In the genomic region with DNA sequence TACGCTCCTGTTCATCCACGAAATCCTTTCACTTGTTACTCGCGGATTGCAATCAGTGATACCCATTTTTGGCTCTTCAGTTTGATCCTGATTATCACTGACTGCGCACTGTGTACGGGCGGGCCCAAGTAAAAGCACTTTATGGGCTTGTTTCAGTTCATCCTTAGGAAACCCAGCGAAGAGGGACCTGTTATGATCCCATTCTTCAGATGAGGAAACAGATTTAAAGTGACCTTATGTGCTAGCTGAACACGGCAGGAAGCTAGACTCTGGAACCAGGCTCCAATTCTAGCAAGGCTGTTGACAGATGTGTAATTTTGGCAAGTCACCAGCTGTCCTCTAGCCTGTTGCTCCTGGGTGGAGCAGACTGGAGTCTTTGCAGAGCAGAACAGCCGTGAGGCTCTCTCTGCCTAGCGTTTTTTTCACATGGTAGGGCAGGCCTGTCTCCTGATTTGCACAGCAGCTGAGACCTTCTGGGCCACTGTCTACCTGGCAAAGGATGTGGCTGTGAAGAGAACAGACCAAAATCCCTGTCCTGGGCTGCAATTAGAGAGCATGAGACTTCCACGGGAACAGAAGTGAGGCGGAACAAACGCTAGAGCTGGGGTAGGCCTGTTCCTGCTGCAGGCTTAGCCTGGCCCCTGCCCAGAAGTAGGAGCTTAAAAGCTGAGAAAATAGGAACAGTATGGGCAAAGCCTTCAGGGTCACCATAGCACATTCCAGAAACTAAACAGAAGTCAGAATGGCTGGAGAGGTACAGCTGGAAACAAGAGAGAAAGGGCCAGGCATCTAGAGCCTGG, we compare ENCODE assay signal across 8 mouse cellular contexts. TPM values are rescaled to one million over a fixed set of nuclear protein-coding genes. Genes with fewer than 3 reads are reported as not detected.
DNase-seq lines count a peak whose midpoint lies in the region; ATAC-seq lines count a peak whose summit lies in the region.

No protein-coding gene starts in this region.

- peak overlapping the region; percentile 74 for H3K4me3 ChIP-seq in heart, embryonic 10.5 days
- H3K4me3 ChIP-seq in kidney, embryonic 14.5 days (ENCODE audit: low read length): peak overlapping the region; percentile 51

- intact Hi-C loops in gastrocnemius, postnatal 36 days (cut with DNase I): no loop called here
- intact Hi-C loops in left cerebral cortex, postnatal 36 days (cut with DNase I): no loop called here

- H3K27me3 ChIP-seq in heart, embryonic 10.5 days (ENCODE audit: insufficient read depth, poor library complexity, severe bottlenecking): peaks cover 76% of the 10 kb centered on the region
- H3K27me3 ChIP-seq in kidney, embryonic 14.5 days (ENCODE audit: control insufficient read depth, insufficient read depth, low read length): peaks cover 44% of the 10 kb centered on the region

- no peak overlapping the region for H3K9ac ChIP-seq in kidney, embryonic 14.5 days (ENCODE audit: low read depth, low read length)

- ATAC-seq in kidney, embryonic 14.5 days (ENCODE audit: low FRiP score, low TSS enrichment): no peak

- H3K9me3 ChIP-seq in heart, embryonic 10.5 days: no peaks in the 10 kb centered on the region
- no peaks in the 10 kb centered on the region for H3K9me3 ChIP-seq in kidney, embryonic 14.5 days (ENCODE audit: control insufficient read depth, low read length)

- H3K4me1 ChIP-seq in heart, embryonic 10.5 days: peaks cover 50% of the 10 kb centered on the region
- H3K4me1 ChIP-seq in kidney, embryonic 14.5 days (ENCODE audit: control insufficient read depth, insufficient read depth, low read length): peaks cover 23% of the 10 kb centered on the region; the same call in 1 of the 2 replicates

- no peaks in the 10 kb centered on the region for H3K36me3 ChIP-seq in heart, embryonic 10.5 days
- H3K36me3 ChIP-seq in kidney, embryonic 14.5 days (ENCODE audit: control insufficient read depth, insufficient read depth, low read length): no peaks in the 10 kb centered on the region

- WGBS in heart, embryonic 10.5 days: 30% methylated on average over 14 of the region's 14 CpGs
- WGBS in kidney, embryonic 14.5 days: 28% methylated on average over 14 of the region's 14 CpGs

- H3K27ac ChIP-seq in heart, embryonic 10.5 days: no peak overlapping the region
- no peak overlapping the region for H3K27ac ChIP-seq in kidney, embryonic 14.5 days (ENCODE audit: low read depth, low read length)

- peak overlapping the region; percentile 50 for H3K4me2 ChIP-seq in kidney, embryonic 14.5 days (replicated peaks; ENCODE audit: low read depth, low read length)

- peak; percentile 35 for DNase-seq in gastrocnemius, postnatal 25 days
- no peak for DNase-seq in gastrocnemius, postnatal 36 days
- DNase-seq in heart, embryonic 10.5 days (ENCODE audit: low spot score): no peak
- DNase-seq in lung, postnatal 14 days: peak; percentile 52
- no peak for DNase-seq in yolk sac, embryonic 10.5 days (ENCODE audit: low spot score)
- DNase-seq in layer of hippocampus, postnatal 25 days (ENCODE audit: extremely low spot score in 1 of 2, low spot score in 1 of 2): no peak
- no peak for DNase-seq in left cerebral cortex, postnatal 36 days (ENCODE audit: low spot score in 2 of 2)

RNA-seq across cellular contexts. Expression of a gene that starts 2.7 kb away (rescaled TPM):
- 1 to 10 TPM; 1.0 to 1.2 TPM for total RNA-seq in gastrocnemius, postnatal 25 days (2021)
- under 1 TPM; 0.81 to 0.84 TPM for total RNA-seq in gastrocnemius, postnatal 36 days (2021)
- polyA plus RNA-seq in heart, embryonic 10.5 days (2016; fragmentation: Nextera tagmentation; extraction: Ambion mirVana): 0.21 and 0.25 TPM in 2 replicates
- 1.5 and 1.8 TPM in 2 replicates for polyA plus RNA-seq in kidney, embryonic 14.5 days (2014; fragmentation: Nextera tagmentation; extraction: Ambion mirVana)
- total RNA-seq in layer of hippocampus, postnatal 25 days (2021): 1 to 10 TPM; 3.4 to 3.7 TPM
- 1 to 10 TPM; 3.9 to 6.0 TPM for total RNA-seq in left cerebral cortex, postnatal 36 days (2021)

RNA-seq across cellular contexts. Expression of a gene that starts 44.5 kb away (rescaled TPM):
- total RNA-seq in gastrocnemius, postnatal 25 days (2021): not detected
- total RNA-seq in gastrocnemius, postnatal 36 days (2021): not detected
- polyA plus RNA-seq in heart, embryonic 10.5 days (2016; fragmentation: Nextera tagmentation; extraction: Ambion mirVana): 4.8 and 6.2 TPM in 2 replicates
- polyA plus RNA-seq in kidney, embryonic 14.5 days (2014; fragmentation: Nextera tagmentation; extraction: Ambion mirVana): 1.7 and 2.5 TPM in 2 replicates
- under 1 TPM; 0.42 to 0.74 TPM for total RNA-seq in layer of hippocampus, postnatal 25 days (2021)
- 1 to 10 TPM; 1.3 to 1.9 TPM for total RNA-seq in left cerebral cortex, postnatal 36 days (2021)

Comparison
In these comparisons a context has a peak if more than half of its experiments do, and no peak if none do; other contexts are left out.
1. DNase-seq: peak in gastrocnemius, postnatal 25 days (single experiment) and lung, postnatal 14 days (single experiment); none in gastrocnemius, postnatal 36 days (0 of 2), heart, embryonic 10.5 days (single experiment), yolk sac, embryonic 10.5 days (single experiment), layer of hippocampus, postnatal 25 days (0 of 2) and left cerebral cortex, postnatal 36 days (0 of 2).